Mouse (Mus musculus) neural tube, embryonic 14.5 days (tissue): ENCODE measurements around the gene Slc25a10. TPM values are rescaled to one million over a fixed set of nuclear protein-coding genes. Genes with fewer than 3 reads are reported as not detected.

ENCODE experiments used
- ATAC-seq: fragments of 200-750 bp; cut with Nextera tagmentation; 2 replicates; pipeline ENCODE4 v1.8.0; 2017; ENCODE audit warnings: low read depth, mild to moderate bottlenecking, moderate TSS enrichment, moderate library complexity
- H3K27ac ChIP-seq: fragments of 300-500 bp; sonication (generic); 2 replicates; pipeline ENCODE4 v1.5.1; 2014; ENCODE audit warnings: low read depth, mild to moderate bottlenecking, control low read depth, low read length, moderate library complexity, mixed read lengths
- H3K27me3 ChIP-seq: fragments of 300-500 bp; sonication (generic); 2 replicates; pipeline ENCODE4 v1.6.1; 2014; ENCODE audit warnings: low read length; ENCODE audit not compliant: control insufficient read depth, insufficient read depth
- H3K36me3 ChIP-seq: fragments of 300-500 bp; sonication (generic); 2 replicates; pipeline ENCODE4 v1.6.1; 2014; ENCODE audit warnings: low read length, mixed read lengths; ENCODE audit not compliant: control insufficient read depth, insufficient read depth
- H3K4me1 ChIP-seq: fragments of 300-500 bp; sonication (generic); 2 replicates; pipeline ENCODE4 v1.6.1; 2014; ENCODE audit warnings: low read length; ENCODE audit not compliant: control insufficient read depth, insufficient read depth
- H3K4me2 ChIP-seq: fragments of 300-500 bp; sonication (generic); 2 replicates; pipeline ENCODE4 v1.6.1; 2014; ENCODE audit warnings: mild to moderate bottlenecking, low read depth, low read length, control low read depth
- H3K4me3 ChIP-seq: fragments of 300-500 bp; sonication (generic); 2 replicates; pipeline ENCODE4 v1.5.1; 2014; ENCODE audit warnings: low read depth, low read length, control low read depth, mixed read lengths
- H3K9ac ChIP-seq: fragments of 300-500 bp; sonication (generic); replicated peaks from 2 replicates; pipeline ENCODE4 v1.6.1; 2014; ENCODE audit warnings: low read depth, mild to moderate bottlenecking, control low read depth, low read length, mixed read lengths
- H3K9me3 ChIP-seq: fragments of 300-500 bp; sonication (generic); 2 replicates; pipeline ENCODE4 v1.6.1; 2016; ENCODE audit warnings: low read length; ENCODE audit not compliant: control insufficient read depth
- WGBS: fragments of 180-500 bp; shearing (Covaris S2); extraction: QIAGEN DNeasy Blood & Tissue Kit; methylation state at CpG from one replicate; pipeline ENCODE4 v1.1.7; 2014; 5-methylcytosine and 5-hydroxymethylcytosine counted together
- polyA plus RNA-seq: library from polyadenylated mRNA; unstranded; fragments of >200 nt; fragmentation: Nextera tagmentation; extraction: Ambion mirVana; gene quantifications from 2 replicates; pipeline ENCODE4 v1.2.1, GENCODE M21; 2014

Slc25a10 gene
- polyA plus RNA-seq, 1 experiment from 2014 or later = 24.7 TPM

DNA sequence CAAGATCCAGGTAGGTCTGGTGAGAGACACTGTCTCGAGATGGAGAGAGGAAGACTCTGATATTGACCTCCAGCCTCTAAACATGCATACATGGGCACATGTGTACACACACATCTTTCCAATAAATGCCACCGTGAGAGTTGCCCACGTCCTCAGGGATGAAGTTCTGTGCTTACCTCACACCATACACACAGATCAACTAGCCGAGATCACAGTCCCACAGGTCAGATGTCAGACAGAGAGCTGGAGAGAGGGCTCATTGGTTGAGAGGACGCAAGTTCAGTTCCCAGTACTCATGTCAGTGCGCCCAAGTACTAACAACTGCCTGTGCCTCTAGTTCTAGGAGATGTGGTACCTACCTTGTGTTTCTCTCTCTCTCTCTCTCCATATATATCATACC is 9.4 kb downstream of the Slc25a10 start:
- Histone ChIP-seq H3K36me3 (peaks cover 8% of the 10 kb centered on the region; the same call in 1 of the 2 replicates), H3K4me2 (no peak overlapping the region), H3K9me3 (no peaks in the 10 kb centered on the region), H3K27me3 (no peaks in the 10 kb centered on the region), H3K4me1 (no peaks in the 10 kb centered on the region), H3K27ac (no peak overlapping the region), H3K9ac (no peak overlapping the region), H3K4me3 (no peak overlapping the region)
- 72% methylated on average over 6 of the region's 6 CpGs for WGBS
- ATAC-seq = no peak

DNA sequence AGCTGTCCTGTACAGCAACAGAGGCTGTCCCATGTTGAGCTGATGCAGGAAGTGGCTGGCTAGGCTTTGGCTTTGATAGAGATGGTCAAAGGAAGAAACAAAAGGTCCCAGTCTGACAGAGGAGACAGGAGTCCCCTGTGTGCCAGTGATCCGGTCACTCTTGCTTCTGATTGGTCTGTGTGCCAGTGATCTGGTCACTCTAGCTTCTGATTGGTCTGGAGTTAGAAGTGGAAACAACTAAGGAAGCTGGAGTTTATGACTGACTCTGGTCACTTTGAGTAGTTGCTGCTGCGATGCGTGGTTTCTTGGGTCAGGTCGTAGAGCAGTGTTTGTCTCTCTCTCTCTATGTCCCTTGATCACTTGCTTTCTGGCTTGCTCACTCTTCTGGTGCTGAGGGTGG is 10.1 kb downstream of the Slc25a10 start:
- WGBS = 81% methylated on average over 4 of the region's 4 CpGs
- H3K36me3 ChIP-seq = peaks cover 3% of the 10 kb centered on the region; the same call in 1 of the 2 replicates
- no peaks in the 10 kb centered on the region for H3K4me1 ChIP-seq
- H3K27ac ChIP-seq = no peak overlapping the region
- H3K9ac ChIP-seq = no peak overlapping the region
- no peaks in the 10 kb centered on the region for H3K9me3 ChIP-seq
- H3K4me2 ChIP-seq = no peak overlapping the region
- H3K4me3 ChIP-seq = no peak overlapping the region
- no peaks in the 10 kb centered on the region for H3K27me3 ChIP-seq
- ATAC-seq = no peak

DNA sequence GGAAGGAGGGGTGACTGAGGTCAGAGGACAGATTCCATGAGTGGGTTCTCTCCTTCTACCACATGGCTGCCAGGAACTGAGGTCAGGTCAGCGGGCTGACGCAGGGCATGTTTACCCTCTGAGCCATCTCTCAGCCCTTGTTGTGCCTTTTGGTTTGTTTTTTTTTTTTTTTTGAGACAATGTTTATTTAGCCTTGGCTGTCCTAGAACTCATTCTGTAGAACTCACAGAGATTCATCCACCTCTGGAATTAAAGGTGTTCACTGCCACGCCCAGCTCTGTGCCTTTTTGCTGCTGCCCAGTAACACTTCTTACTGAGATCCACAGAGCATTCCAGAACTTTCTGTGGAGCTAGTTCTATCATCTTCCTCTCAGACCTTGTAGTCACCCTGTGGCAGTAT is 14.0 kb downstream of the Slc25a10 start:
- H3K4me2 ChIP-seq = no peak overlapping the region
- H3K9me3 ChIP-seq = no peaks in the 10 kb centered on the region
- no peak overlapping the region for H3K4me3 ChIP-seq
- 97% methylated on average over 3 of the region's 3 CpGs for WGBS
- H3K4me1 ChIP-seq = peaks cover 3% of the 10 kb centered on the region; the same call in 1 of the 2 replicates
- H3K9ac ChIP-seq = no peak overlapping the region
- H3K27ac ChIP-seq = no peak overlapping the region
- H3K36me3 ChIP-seq = no peaks in the 10 kb centered on the region
- no peak for ATAC-seq
- no peaks in the 10 kb centered on the region for H3K27me3 ChIP-seq

DNA sequence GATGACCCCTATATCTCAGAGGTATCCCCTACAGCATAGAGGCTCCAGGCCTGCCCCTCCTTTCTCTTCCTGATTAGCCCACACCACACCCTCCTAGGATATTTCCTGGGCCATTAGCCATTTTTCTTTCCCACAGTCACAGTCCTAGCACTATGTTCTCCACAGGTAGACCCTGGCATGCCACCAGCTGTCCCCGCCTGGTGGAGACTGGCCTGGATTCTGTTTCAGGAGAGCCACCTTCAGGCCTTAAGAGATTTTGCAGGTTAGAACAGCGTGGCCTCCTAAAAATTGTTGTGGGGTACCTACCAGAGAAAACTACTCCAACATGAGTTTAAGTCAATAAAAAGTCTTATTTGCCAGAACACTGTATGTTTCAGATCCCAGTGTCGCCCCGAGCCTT is 15.3 kb downstream of the Slc25a10 start:
- Histone ChIP-seq H3K4me1 (peaks cover 4% of the 10 kb centered on the region; the same call in 1 of the 2 replicates), H3K36me3 (no peaks in the 10 kb centered on the region), H3K9me3 (no peaks in the 10 kb centered on the region), H3K4me2 (no peak overlapping the region), H3K27ac (no peak overlapping the region), H3K9ac (no peak overlapping the region), H3K27me3 (no peaks in the 10 kb centered on the region), H3K4me3 (no peak overlapping the region)
- ATAC-seq = no peak
- WGBS = 43% methylated on average over 4 of the region's 4 CpGs

DNA sequence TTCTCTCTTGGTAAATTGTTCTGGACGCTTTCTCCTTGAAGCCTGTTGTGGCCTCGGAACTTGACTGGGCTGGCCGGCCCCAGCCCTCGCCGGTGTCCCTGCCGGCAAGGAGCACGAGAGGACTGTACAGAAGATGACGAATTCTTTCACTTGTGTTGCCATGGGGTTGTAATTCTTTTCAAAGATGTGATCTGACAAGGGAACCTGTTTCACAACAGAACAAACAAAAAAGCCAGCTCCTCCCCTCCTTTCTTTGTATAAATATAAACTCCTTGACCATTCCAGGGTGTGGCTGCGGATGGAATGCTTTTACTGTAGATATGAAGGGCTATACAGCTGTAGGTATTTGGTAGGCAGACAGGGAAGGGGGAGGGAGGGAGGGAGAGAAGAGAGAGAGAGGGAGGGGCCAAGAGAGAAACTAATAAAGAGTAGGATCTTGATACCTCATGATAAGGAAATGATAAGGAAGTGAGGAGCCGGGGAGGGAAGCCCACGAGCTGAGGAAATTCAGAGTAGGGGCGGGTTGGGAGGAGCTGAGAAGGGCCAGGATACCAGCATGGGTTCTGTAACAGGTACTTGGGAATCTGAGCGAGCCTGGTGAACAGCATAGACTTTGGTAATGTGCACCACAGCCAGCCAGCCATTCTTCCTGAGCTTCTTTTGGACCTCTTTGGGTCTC is 16.1 kb downstream of the Slc25a10 start:
- Histone ChIP-seq H3K9me3 (no peaks in the 10 kb centered on the region), H3K4me3 (no peak overlapping the region), H3K27me3 (no peaks in the 10 kb centered on the region), H3K4me1 (peaks cover 4% of the 10 kb centered on the region; the same call in 1 of the 2 replicates), H3K36me3 (no peaks in the 10 kb centered on the region), H3K4me2 (no peak overlapping the region), H3K27ac (no peak overlapping the region), H3K9ac (no peak overlapping the region)
- ATAC-seq = no peak
- 65% methylated on average over 13 of the region's 13 CpGs for WGBS

DNA sequence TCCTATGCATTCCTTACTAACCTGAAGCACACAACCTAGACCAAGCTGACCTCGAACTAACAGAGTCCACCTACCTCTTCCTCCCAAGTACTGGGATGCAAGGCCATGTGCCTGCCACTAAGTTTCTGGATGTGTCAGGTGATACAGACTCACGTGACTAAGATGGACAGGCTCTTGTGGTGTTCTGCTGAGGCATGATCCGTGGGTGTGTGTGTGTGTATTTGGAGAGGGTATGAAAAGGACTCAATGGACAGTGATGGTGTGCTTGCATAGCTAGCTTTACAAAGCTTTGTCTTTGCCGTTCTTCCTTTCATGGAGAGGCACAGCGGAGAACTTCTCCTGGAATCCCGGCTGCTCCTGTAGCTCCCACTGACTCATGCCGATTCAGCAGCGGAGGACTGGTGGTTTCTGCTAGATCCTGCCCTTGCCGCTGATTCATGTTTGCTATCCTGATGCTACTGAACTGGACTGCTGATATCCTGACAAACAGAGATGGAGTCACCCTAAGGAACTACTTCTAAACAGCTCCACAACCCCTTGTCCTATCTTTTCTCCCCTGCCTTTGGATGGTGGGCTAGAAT is 16.7 kb downstream of the Slc25a10 start:
- Histone ChIP-seq H3K4me2 (no peak overlapping the region), H3K27ac (no peak overlapping the region), H3K9me3 (no peaks in the 10 kb centered on the region), H3K36me3 (no peaks in the 10 kb centered on the region), H3K27me3 (no peaks in the 10 kb centered on the region), H3K4me1 (peaks cover 4% of the 10 kb centered on the region; the same call in 1 of the 2 replicates), H3K9ac (no peak overlapping the region), H3K4me3 (no peak overlapping the region)
- ATAC-seq = no peak
- 89% methylated on average over 9 of the region's 9 CpGs for WGBS

DNA sequence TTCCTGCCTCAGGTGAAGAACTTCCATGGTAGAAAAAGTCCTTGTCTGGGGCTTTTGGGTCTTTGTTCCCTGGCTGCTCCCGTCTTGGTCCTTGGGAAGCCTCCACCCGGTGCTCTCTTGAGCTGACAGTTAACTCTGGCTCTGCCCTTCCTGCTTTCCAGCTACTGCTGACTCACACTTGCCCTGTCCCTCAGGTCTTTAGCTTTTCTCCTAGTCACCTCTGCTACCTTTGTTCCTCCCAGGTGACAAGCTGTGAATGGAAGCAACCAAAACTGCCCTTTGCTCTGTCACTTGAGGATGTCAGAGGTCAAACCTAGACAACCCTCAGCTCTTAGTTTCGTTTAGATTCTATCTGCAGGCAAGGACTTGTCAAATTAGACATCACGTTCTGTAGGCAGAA is 18.3 kb downstream of the Slc25a10 start:
- H3K27me3 ChIP-seq = no peaks in the 10 kb centered on the region
- peaks cover 4% of the 10 kb centered on the region; the same call in 1 of the 2 replicates for H3K4me1 ChIP-seq
- H3K36me3 ChIP-seq = no peaks in the 10 kb centered on the region
- no peak overlapping the region for H3K4me3 ChIP-seq
- ATAC-seq = no peak
- 64% methylated on average over 4 of the region's 4 CpGs for WGBS
- no peak overlapping the region for H3K27ac ChIP-seq
- no peaks in the 10 kb centered on the region for H3K9me3 ChIP-seq
- no peak overlapping the region for H3K4me2 ChIP-seq
- no peak overlapping the region for H3K9ac ChIP-seq

DNA sequence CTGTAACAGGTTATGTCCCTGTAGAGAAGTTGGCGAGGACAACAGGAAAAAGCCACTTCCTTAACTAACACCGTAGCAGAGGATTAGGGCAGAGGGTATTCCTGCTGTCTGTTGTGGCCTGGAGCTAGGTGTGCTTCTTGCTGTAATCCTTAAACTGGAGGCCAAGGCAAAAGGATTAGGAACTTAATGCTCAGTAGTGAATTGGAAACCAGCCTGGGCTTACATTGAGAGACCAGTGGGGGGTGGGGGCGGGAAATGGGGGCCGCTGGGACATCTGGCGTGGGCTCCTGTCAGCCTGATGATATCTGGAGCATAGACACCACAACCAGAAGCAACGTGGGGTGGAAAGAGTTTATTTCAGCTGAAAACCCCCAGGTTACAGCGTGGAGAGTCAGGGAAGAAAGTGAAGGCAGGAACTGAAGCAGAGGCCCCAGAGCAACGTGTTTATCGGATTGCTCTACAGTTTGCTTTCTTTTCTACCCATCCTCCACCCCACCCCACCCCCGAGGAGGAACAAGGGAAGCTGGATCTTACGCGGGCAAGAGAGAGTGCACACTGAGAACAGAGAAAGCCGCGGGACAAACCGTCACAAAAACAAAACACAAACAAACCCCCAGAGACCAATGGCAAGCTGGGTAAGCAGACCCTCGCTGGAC is 18.9 kb downstream of the Slc25a10 start:
- Histone ChIP-seq H3K27ac (no peak overlapping the region), H3K9me3 (no peaks in the 10 kb centered on the region), H3K27me3 (no peaks in the 10 kb centered on the region), H3K9ac (no peak overlapping the region), H3K4me2 (peak overlapping the region; percentile 24; the same call in 1 of the 2 replicates), H3K4me3 (no peak overlapping the region), H3K36me3 (no peaks in the 10 kb centered on the region), H3K4me1 (peaks cover 4% of the 10 kb centered on the region; the same call in 1 of the 2 replicates)
- 13% methylated on average over 16 of the region's 16 CpGs for WGBS
- no peak for ATAC-seq
